16 mouse cellular contexts compared by ENCODE assay signal in the genomic region with DNA sequence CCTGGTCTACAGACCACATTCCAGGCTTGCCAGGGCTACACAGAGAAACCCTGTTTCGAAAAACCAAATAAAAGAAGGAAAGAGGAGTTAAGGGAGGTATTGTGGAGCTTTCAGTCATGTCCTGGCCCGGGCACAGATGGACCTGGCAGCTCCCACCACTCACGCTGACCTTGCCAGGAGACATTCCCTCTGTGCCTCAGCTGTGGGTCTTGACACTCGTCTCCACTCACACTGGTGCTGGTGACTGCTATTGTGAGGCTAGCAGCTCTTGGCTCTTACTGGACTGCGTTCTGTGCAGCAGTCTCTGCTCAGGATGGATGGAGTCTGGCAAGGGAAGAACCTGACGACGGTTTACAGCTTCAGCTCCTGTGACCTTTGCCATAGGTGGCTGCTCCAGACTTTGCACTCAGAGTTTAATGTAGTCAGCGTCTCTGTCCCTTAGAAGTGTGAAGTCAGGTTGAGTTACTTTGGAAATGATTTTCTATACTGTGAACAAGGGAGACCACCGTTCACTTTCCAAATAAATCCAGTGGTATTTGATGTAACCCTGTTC.
DNase-seq lines count a peak whose midpoint lies in the region; ATAC-seq lines count a peak whose summit lies in the region.
"Had no signal": no experiment of that assay in that cellular context is flagged by ENCODE, and none has a peak within 500 bp of the region (broad histone marks: within the 10 kb centered on the region; RNA-seq: fewer than 3 reads in every experiment).

No protein-coding gene starts in this region.

- ATAC-seq in kidney, embryonic 14.5 days (ENCODE audit: low FRiP score, low TSS enrichment) = no peak
- ATAC-seq in intestine, embryonic 16.5 days = peak; percentile 54; the same call in 1 of the 2 replicates
- no peak for ATAC-seq in liver, embryonic 11.5 days (replicated peaks; ENCODE audit: low FRiP score)
- ATAC-seq in heart, embryonic 11.5 days (replicated peaks; ENCODE audit: insufficient number of reproducible peaks, low FRiP score, low TSS enrichment) = no peak
- ATAC-seq: Patski had no signal

- WGBS in kidney, embryonic 14.5 days = 62% methylated on average over 9 of the region's 9 CpGs
- 50% methylated on average over 9 of the region's 9 CpGs for WGBS in intestine, embryonic 16.5 days
- WGBS in liver, embryonic 11.5 days = 77% methylated on average over 9 of the region's 9 CpGs
- WGBS in heart, embryonic 11.5 days (ENCODE audit: insufficient replicate concordance) = 71% methylated on average over 9 of the region's 9 CpGs

- peak; percentile 51 to 71 for DNase-seq in cerebellum, postnatal 10 days
- DNase-seq in cerebellum, postnatal 4 days (ENCODE audit: low spot score in 2 of 2) = no peak
- peak; percentile 53 for DNase-seq in kidney, adult 11 months
- DNase-seq in liver, embryonic 11.5 days (ENCODE audit: low spot score) = no peak
- DNase-seq in heart, postnatal 14 days = no peak
- DNase-seq: cerebellum, adult 8-10 months; lung, postnatal 10 days; right cerebral cortex, adult 18-20 months had no signal

- H3K9me3 ChIP-seq in kidney, embryonic 14.5 days (ENCODE audit: control insufficient read depth, low read length) = no peaks in the 10 kb centered on the region
- no peaks in the 10 kb centered on the region for H3K9me3 ChIP-seq in intestine, embryonic 16.5 days (ENCODE audit: control insufficient read depth, low read length)
- no peaks in the 10 kb centered on the region for H3K9me3 ChIP-seq in liver, embryonic 11.5 days (ENCODE audit: control insufficient read depth, low read length)
- no peaks in the 10 kb centered on the region for H3K9me3 ChIP-seq in heart, embryonic 11.5 days (replicated peaks; ENCODE audit: control insufficient read depth, low read length)
- H3K9me3 ChIP-seq: embryonic facial prominence, embryonic 10.5 days; heart, embryonic 13.5 days; limb, embryonic 13.5 days had no signal

- no peak overlapping the region for H3K4me2 ChIP-seq in kidney, embryonic 14.5 days (replicated peaks; ENCODE audit: low read depth, low read length)
- no peak overlapping the region for H3K4me2 ChIP-seq in intestine, embryonic 16.5 days (ENCODE audit: low read depth, low read length)
- no peak overlapping the region for H3K4me2 ChIP-seq in liver, embryonic 11.5 days
- no peak overlapping the region for H3K4me2 ChIP-seq in heart, embryonic 11.5 days
- H3K4me2 ChIP-seq: heart, embryonic 13.5 days; hindbrain, embryonic 14.5 days; limb, embryonic 13.5 days had no signal

- intact Hi-C loops in heart, postnatal 14 days (cut with DNase I) = no loop called here

- H3K4me1 ChIP-seq in kidney, embryonic 14.5 days (ENCODE audit: control insufficient read depth, insufficient read depth, low read length) = peaks cover 19% of the 10 kb centered on the region
- H3K4me1 ChIP-seq in intestine, embryonic 16.5 days (ENCODE audit: control insufficient read depth, insufficient read depth, low read length) = peaks cover 25% of the 10 kb centered on the region
- peaks cover 11% of the 10 kb centered on the region for H3K4me1 ChIP-seq in liver, embryonic 11.5 days (replicated peaks; ENCODE audit: control insufficient read depth, insufficient read depth, low read length)
- peaks cover 33% of the 10 kb centered on the region for H3K4me1 ChIP-seq in heart, embryonic 11.5 days (ENCODE audit: control insufficient read depth, insufficient read depth, low read length)

- H3K4me3 ChIP-seq in kidney, embryonic 14.5 days (ENCODE audit: low read length) = no peak overlapping the region
- no peak overlapping the region for H3K4me3 ChIP-seq in intestine, embryonic 16.5 days (ENCODE audit: low read length)
- no peak overlapping the region for H3K4me3 ChIP-seq in liver, embryonic 11.5 days (ENCODE audit: low read depth, low read length)
- no peak overlapping the region for H3K4me3 ChIP-seq in heart, embryonic 11.5 days (ENCODE audit: low read depth, low read length)
- H3K4me3 ChIP-seq: embryonic facial prominence, embryonic 10.5 days; heart, embryonic 13.5 days; limb, embryonic 13.5 days had no signal

- H3K9ac ChIP-seq in kidney, embryonic 14.5 days (ENCODE audit: low read depth, low read length) = no peak overlapping the region
- no peak overlapping the region for H3K9ac ChIP-seq in intestine, embryonic 16.5 days (ENCODE audit: low read depth, low read length)
- H3K9ac ChIP-seq in liver, embryonic 11.5 days (ENCODE audit: low read depth, low read length) = no peak overlapping the region
- no peak overlapping the region for H3K9ac ChIP-seq in heart, embryonic 11.5 days (ENCODE audit: low read depth, low read length)
- H3K9ac ChIP-seq: heart, embryonic 13.5 days; hindbrain, embryonic 14.5 days; limb, embryonic 13.5 days had no signal

- no peak overlapping the region for H3K27ac ChIP-seq in kidney, embryonic 14.5 days (ENCODE audit: low read depth, low read length)
- H3K27ac ChIP-seq in intestine, embryonic 16.5 days (ENCODE audit: low read length) = peak overlapping the region; percentile 48; the same call in 1 of the 2 replicates
- H3K27ac ChIP-seq in liver, embryonic 11.5 days (ENCODE audit: low read depth, low read length) = peak overlapping the region; percentile 5; the same call in 1 of the 2 replicates
- no peak overlapping the region for H3K27ac ChIP-seq in heart, embryonic 11.5 days (ENCODE audit: low read depth, low read length)
- H3K27ac ChIP-seq: embryonic facial prominence, embryonic 10.5 days; heart, embryonic 13.5 days; hindbrain, embryonic 14.5 days; limb, embryonic 13.5 days had no signal

- H3K27me3 ChIP-seq in kidney, embryonic 14.5 days (ENCODE audit: control insufficient read depth, insufficient read depth, low read length) = no peaks in the 10 kb centered on the region
- no peaks in the 10 kb centered on the region for H3K27me3 ChIP-seq in intestine, embryonic 16.5 days (replicated peaks; ENCODE audit: control insufficient read depth, insufficient read depth, low read length)
- no peaks in the 10 kb centered on the region for H3K27me3 ChIP-seq in liver, embryonic 11.5 days (replicated peaks; ENCODE audit: control insufficient read depth, insufficient read depth, low read length)
- H3K27me3 ChIP-seq in heart, embryonic 11.5 days (ENCODE audit: control insufficient read depth, insufficient read depth, low read length) = no peaks in the 10 kb centered on the region
- H3K27me3 ChIP-seq: heart, embryonic 13.5 days; limb, embryonic 13.5 days; Patski had no signal

- H3K36me3 ChIP-seq in kidney, embryonic 14.5 days (ENCODE audit: control insufficient read depth, insufficient read depth, low read length) = peaks cover 15% of the 10 kb centered on the region; the same call in 1 of the 2 replicates
- no peaks in the 10 kb centered on the region for H3K36me3 ChIP-seq in intestine, embryonic 16.5 days (ENCODE audit: control insufficient read depth, insufficient read depth, low read length)
- peaks cover 6% of the 10 kb centered on the region for H3K36me3 ChIP-seq in liver, embryonic 11.5 days (ENCODE audit: control insufficient read depth, insufficient read depth, low read length)
- H3K36me3 ChIP-seq in heart, embryonic 11.5 days (ENCODE audit: control insufficient read depth, insufficient read depth, low read length) = no peaks in the 10 kb centered on the region

Comparison
In these comparisons a context has a peak if more than half of its experiments do, and no peak if none do; other contexts are left out.
1. DNase-seq: peak in cerebellum, postnatal 10 days (2 of 2) and kidney, adult 11 months (single experiment); none in cerebellum, postnatal 4 days (0 of 2), liver, embryonic 11.5 days (single experiment) and heart, postnatal 14 days (0 of 2).
2. H3K27ac ChIP-seq: peak in intestine, embryonic 16.5 days (single experiment) and liver, embryonic 11.5 days (single experiment); none in kidney, embryonic 14.5 days (single experiment) and heart, embryonic 11.5 days (single experiment).